Mouse (Mus musculus) brain, embryonic 14.5 days (tissue): ENCODE results near the gene Luc7l2. TPM values are rescaled to one million over a fixed set of nuclear protein-coding genes. Genes with fewer than 3 reads are reported as not detected.
"Not testable (repeated sequence)": the region's sequence is repeated elsewhere in the genome, so short reads cannot be mapped to it uniquely, and the experiment has no call there.

Source experiments
- DNase-seq: peaks from one replicate; pipeline ENCODE4 v3.0.0-alpha.2; 2011; ENCODE audit warnings: low read depth
- CTCF ChIP-seq: fragments of 200-500 bp; IDR thresholded peaks from 2 replicates; pipeline ENCODE4 v1.5.1; 2012; ENCODE audit warnings: inconsistent platforms, mild to moderate bottlenecking, moderate library complexity, borderline replicate concordance; ENCODE audit not compliant: insufficient read depth, insufficient read length; ENCODE audit errors: extremely low read depth
- POLR2A ChIP-seq: fragments of 200-500 bp; IDR thresholded peaks from 2 replicates; pipeline ENCODE4 v1.6.1; 2012; ENCODE audit warnings: mild to moderate bottlenecking, inconsistent platforms, borderline replicate concordance; ENCODE audit not compliant: poor library complexity, insufficient read depth, insufficient read length, severe bottlenecking; ENCODE audit errors: extremely low read depth
- polyA plus RNA-seq: library from polyadenylated mRNA; depleted of rRNA; stranded (reverse); fragments of >200 nt; gene quantifications from 2 replicates; pipeline ENCODE4 v1.2.3, GENCODE M21; 2012

The Luc7l2 gene
- polyA plus RNA-seq, 1 experiment = 149 TPM

GRCm38 (mm10) chr6:38547707-38548106, 3.4 kb upstream of the Luc7l2 start:
- no peak for TF ChIP-seq POLR2A
- no peak for TF ChIP-seq CTCF
- no peak for DNase-seq

GRCm38 (mm10) chr6:38548595-38548994, 2.5 kb upstream of the Luc7l2 start:
- not testable (repeated sequence) for DNase-seq

- DNase-seq = not testable (repeated sequence)
These were observed 1.3 kb upstream of the Luc7l2 start for GRCm38 (mm10) chr6:38549840-38550239.

- TF ChIP-seq CTCF (no peak), POLR2A (no peak)
These were observed 678 bp upstream of the Luc7l2 start for GRCm38 (mm10) chr6:38550250-38551061.

GRCm38 (mm10) chr6:38551989-38552635, 978 bp downstream of the Luc7l2 start:
- peak; percentile 99 for DNase-seq
- 0 out of 2 replicates have a peak, but pooled peaks have one; percentile 2 for TF ChIP-seq POLR2A
- TF ChIP-seq CTCF = no peak

More at GRCm38 (mm10) chr6:38550250-38551061, 678 bp upstream of the Luc7l2 start:
- DNase-seq = no peak

GRCm38 (mm10) chr6:38552636-38553000, 1.5 kb downstream of the Luc7l2 start:
- TF ChIP-seq CTCF (no peak), POLR2A (no peak)

GRCm38 (mm10) chr6:38576096-38576495, 25.0 kb downstream of the Luc7l2 start:
- TF ChIP-seq POLR2A (no peak), CTCF (no peak)
- DNase-seq = no peak

More at GRCm38 (mm10) chr6:38552636-38553000, 1.5 kb downstream of the Luc7l2 start:
- DNase-seq = no peak

GRCm38 (mm10) chr6:38580112-38580857, 29.2 kb downstream of the Luc7l2 start:
- no peak for DNase-seq
- TF ChIP-seq CTCF (no peak), POLR2A (no peak)

GRCm38 (mm10) chr6:38581711-38582110, 30.6 kb downstream of the Luc7l2 start:
- DNase-seq = no peak
- TF ChIP-seq CTCF (no peak), POLR2A (no peak)

- no peak for DNase-seq
- 0 out of 2 replicates have a peak, but pooled peaks have one; percentile 11 for TF ChIP-seq CTCF
- no peak for TF ChIP-seq POLR2A
These were observed 46.3 kb downstream of the Luc7l2 start for GRCm38 (mm10) chr6:38597481-38597880.

GRCm38 (mm10) chr6:38609892-38610291, 58.8 kb downstream of the Luc7l2 start:
- TF ChIP-seq CTCF = no peak
- TF ChIP-seq POLR2A = no peak
- DNase-seq = no peak

- TF ChIP-seq POLR2A (no peak), CTCF (no peak)
- no peak for DNase-seq
These were observed 71.3 kb downstream of the Luc7l2 start for GRCm38 (mm10) chr6:38622406-38622805.

GRCm38 (mm10) chr6:38623457-38623856, 72.3 kb downstream of the Luc7l2 start:
- TF ChIP-seq CTCF = no peak
- no peak for TF ChIP-seq POLR2A
- DNase-seq = no peak
